Mouse (Mus musculus): ENCODE results near the gene Fndc9. TPM values are rescaled to one million over a fixed set of nuclear protein-coding genes. Genes with fewer than 3 reads are reported as not detected.

Fndc9 gene
- polyA plus RNA-seq, 1 experiment from 2014 or later = 0.13 TPM

DNA sequence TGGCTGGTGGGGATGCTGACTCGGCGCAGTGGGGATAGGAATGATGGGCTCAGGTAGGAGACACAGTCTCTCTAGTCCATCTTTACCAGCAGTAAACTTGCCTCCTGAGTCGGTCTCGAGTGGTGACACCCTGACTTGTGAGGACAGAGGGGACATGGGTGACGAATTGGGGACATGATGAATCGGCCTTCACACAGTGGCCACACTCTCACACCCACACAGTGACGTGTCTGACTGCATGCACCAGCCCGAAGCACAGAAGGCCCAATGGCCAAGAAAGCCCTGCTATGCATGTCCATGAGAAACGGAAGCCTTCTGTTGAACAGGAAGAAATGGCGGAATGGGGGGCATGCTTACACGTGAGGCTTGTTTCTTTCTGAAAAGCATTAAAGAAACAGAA lies 28.0 kb downstream of the Fndc9 start:
- Histone ChIP-seq H3K9me3 (replicated peaks) (no peaks in the 10 kb centered on the region), H3K4me1 (no peaks in the 10 kb centered on the region), H3K9ac (no peak overlapping the region), H3K27ac (no peak overlapping the region), H3K27me3 (no peaks in the 10 kb centered on the region), H3K36me3 (peaks cover 4% of the 10 kb centered on the region; the same call in 1 of the 2 replicates), H3K4me2 (no peak overlapping the region), H3K4me3 (replicated peaks) (no peak overlapping the region)
- 84% methylated on average over 11 of the region's 11 CpGs for WGBS
- ATAC-seq (replicated peaks; ENCODE audit: low FRiP score) = no peak

DNA sequence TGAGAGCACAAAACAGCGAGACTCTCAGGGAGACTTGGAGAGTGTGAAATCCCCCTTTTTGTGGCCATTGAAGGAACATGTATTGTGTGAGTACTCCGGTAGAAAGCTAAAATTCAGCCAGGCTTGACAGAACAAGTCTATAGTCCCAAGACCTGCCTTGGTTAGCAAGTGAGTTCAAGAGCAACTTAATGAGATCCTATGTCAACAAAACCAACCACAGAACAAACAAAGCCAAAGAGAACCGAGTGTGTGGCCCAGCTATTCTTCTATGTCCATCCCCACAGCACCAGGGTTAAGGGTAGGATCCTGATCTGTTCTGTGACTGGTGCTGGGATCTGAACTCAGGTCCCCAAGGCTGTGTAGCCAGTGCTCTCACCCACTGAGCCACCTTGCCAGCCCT lies 29.3 kb downstream of the Fndc9 start:
- 69% methylated on average over 3 of the region's 3 CpGs for WGBS
- H3K4me3 ChIP-seq (replicated peaks) = no peak overlapping the region
- no peak overlapping the region for H3K27ac ChIP-seq
- ATAC-seq (replicated peaks; ENCODE audit: low FRiP score) = no peak
- H3K36me3 ChIP-seq = peaks cover 5% of the 10 kb centered on the region; the same call in 1 of the 2 replicates
- H3K27me3 ChIP-seq = no peaks in the 10 kb centered on the region
- no peak overlapping the region for H3K4me2 ChIP-seq
- H3K9me3 ChIP-seq (replicated peaks) = no peaks in the 10 kb centered on the region
- H3K9ac ChIP-seq = no peak overlapping the region
- H3K4me1 ChIP-seq = no peaks in the 10 kb centered on the region

DNA sequence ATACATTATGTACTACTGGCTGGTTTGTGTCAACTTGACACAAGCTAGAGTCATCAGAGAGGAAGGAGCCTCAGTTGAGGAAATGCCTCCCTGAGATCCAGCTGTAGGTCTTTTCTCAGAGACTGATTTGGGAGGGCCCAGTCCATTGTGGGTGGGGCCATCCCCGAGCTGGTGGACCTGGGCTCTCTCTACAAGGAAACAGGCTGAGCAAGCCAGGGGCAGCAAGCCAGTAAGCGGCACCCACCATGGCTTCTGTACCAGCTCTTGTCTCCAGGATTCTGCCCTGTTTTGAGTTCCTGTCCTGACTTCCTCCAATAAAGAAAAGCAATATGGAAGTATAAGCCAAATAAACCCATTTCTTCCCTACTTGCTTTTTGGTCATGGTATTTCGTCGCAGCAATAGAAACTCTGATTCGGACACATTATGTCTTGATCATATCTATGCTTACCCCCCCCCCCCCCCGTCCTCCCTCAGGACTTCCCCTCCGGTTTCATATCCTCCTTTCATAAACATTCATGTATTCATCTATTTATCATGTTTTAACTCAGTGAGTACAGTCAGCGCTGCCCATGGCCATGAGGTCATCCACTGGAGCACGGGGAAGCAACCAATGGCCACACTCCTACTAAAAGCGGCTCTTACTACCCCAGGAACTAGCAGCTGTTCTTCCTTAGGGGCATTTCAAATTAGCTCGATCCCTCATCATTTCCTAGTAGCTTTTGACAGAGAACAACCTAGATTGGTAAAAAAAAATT lies 29.9 kb downstream of the Fndc9 start:
- 87% methylated on average over 11 of the region's 11 CpGs for WGBS
- no peaks in the 10 kb centered on the region for H3K4me1 ChIP-seq
- peaks cover 5% of the 10 kb centered on the region; the same call in 1 of the 2 replicates for H3K36me3 ChIP-seq
- no peak overlapping the region for H3K9ac ChIP-seq
- ATAC-seq (replicated peaks; ENCODE audit: low FRiP score) = no peak
- H3K9me3 ChIP-seq (replicated peaks) = no peaks in the 10 kb centered on the region
- H3K27ac ChIP-seq = no peak overlapping the region
- H3K4me3 ChIP-seq (replicated peaks) = no peak overlapping the region
- no peak overlapping the region for H3K4me2 ChIP-seq
- H3K27me3 ChIP-seq = no peaks in the 10 kb centered on the region

DNA sequence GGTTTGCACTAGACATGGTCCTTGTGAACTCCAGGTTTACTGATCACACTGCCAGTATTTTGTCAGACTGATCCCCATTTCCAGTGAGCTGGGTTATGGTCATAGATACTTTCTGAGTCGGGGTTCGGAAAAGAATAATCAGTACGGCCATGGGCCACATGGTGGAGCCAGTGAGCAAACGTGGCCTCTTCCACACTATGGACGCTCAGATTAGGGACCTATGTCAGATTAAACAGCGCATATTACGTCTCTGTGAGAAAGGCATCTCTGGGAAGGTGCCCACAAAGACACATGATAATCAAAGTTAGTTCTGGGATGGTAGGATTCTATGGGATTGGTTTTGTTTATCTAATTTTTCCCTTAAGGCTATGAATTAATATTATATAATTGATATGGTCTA lies 33.7 kb downstream of the Fndc9 start:
- Histone ChIP-seq H3K4me2 (no peak overlapping the region), H3K36me3 (peaks cover 5% of the 10 kb centered on the region; the same call in 1 of the 2 replicates), H3K9ac (no peak overlapping the region), H3K4me1 (no peaks in the 10 kb centered on the region), H3K4me3 (replicated peaks) (no peak overlapping the region), H3K27ac (no peak overlapping the region), H3K9me3 (replicated peaks) (no peaks in the 10 kb centered on the region), H3K27me3 (no peaks in the 10 kb centered on the region)
- 0 out of 2 replicates have a peak, but pooled peaks have one; percentile 25 for ATAC-seq (replicated peaks; ENCODE audit: low FRiP score)
- WGBS = 36% methylated on average over 7 of the region's 7 CpGs

DNA sequence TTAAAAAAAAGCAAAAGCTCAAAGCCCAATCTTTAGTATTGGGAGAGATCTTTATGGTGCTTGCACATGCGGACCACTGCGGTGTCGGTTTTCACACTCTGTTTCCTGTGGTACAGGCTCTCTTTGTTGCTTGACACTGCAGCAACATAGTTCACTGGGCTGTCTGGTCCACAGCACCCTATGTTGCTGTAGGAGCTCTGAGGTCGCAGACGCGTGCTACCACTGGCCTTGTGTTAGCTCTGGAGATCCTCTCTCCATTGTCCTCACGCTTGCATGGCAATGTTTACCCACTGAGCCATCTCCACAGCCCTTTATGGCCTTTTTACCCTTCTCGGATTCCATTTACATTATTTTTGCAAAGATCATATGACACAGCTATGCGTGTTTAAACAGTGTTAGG lies 34.1 kb downstream of the Fndc9 start:
- Histone ChIP-seq H3K9me3 (replicated peaks) (no peaks in the 10 kb centered on the region), H3K27me3 (no peaks in the 10 kb centered on the region), H3K4me3 (replicated peaks) (no peak overlapping the region), H3K27ac (no peak overlapping the region), H3K4me2 (no peak overlapping the region), H3K36me3 (peaks cover 5% of the 10 kb centered on the region; the same call in 1 of the 2 replicates), H3K4me1 (no peaks in the 10 kb centered on the region), H3K9ac (no peak overlapping the region)
- ATAC-seq (replicated peaks; ENCODE audit: low FRiP score) = 0 out of 2 replicates have a peak, but pooled peaks have one; percentile 60
- WGBS = 42% methylated on average over 9 of the region's 9 CpGs

DNA sequence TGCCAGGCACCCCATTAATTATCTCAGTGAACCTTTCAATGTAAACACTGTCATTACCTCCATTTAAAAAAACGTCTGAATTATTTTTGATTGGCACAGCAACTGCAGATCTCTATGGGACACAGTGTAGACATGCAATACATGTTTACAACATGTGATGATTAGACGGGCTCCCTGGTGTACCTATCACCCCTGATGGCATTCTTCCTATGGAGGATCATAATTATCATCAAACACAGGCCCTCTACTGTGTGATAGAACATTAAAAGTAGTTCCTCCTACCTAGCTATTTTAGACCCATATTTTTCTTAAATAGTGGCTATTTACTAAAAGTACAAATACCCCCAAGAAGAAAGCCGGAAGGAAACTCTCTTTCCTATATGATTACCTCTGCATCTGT lies 34.6 kb downstream of the Fndc9 start:
- no peak overlapping the region for H3K4me2 ChIP-seq
- ATAC-seq (replicated peaks; ENCODE audit: low FRiP score) = no peak
- 65% methylated on average over 3 of the region's 3 CpGs for WGBS

DNA sequence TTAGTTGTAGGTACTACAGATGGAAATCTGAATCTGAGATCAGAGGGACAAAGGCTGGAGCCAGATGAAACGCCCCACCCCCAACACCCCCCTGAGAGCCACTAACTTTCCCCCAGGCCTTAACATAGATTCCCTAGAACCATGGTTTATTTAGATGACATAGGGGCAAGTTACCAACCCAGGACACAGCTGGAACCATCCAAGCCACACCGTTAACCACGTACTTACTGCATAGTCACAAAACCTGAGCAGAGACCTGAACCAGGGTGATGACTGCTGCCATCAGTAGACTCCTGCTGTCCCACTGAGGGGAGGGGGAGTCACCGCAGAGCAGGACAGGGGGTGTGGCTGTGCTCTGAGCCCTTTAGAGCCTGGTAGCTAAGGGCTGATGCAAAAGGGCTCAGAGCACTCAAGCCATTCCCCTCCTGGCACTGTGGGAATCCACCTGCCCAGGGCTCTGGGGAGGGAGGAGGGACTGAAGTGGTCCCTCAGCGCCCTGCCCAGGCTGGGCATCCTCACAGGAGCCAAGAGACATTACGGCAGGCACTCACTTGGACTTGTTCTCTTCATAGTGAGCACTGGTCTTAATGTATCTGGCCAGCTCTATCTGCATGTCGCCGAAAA lies 36.8 kb downstream of the Fndc9 start:
- WGBS = 69% methylated on average over 8 of the region's 8 CpGs
- no peak for ATAC-seq (replicated peaks; ENCODE audit: low FRiP score)

More for the DNA sequence above, 34.6 kb downstream of the Fndc9 start:
- Histone ChIP-seq H3K27ac (no peak overlapping the region), H3K27me3 (no peaks in the 10 kb centered on the region), H3K4me3 (replicated peaks) (no peak overlapping the region), H3K9me3 (replicated peaks) (no peaks in the 10 kb centered on the region), H3K9ac (no peak overlapping the region), H3K36me3 (peaks cover 5% of the 10 kb centered on the region; the same call in 1 of the 2 replicates), H3K4me1 (no peaks in the 10 kb centered on the region)

DNA sequence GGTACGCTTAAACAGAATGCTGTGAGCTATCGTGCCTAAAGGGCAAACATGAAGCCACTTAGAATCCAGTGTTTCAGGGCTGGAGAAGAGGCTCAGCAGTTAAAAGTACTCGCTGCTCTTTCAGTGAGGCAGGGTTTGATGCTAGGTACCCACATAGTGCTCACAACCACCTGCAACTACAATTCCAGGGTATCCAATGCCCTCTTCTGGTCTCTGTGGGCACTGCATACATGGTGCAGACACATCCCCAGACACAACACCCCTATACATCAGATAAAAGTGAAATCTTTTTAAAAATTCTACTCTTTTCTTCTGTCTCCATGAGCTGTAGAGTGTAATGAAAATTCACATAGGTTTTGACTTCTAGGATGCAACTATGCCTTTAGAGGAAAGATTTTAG lies 38.6 kb downstream of the Fndc9 start:
- no peak overlapping the region for H3K27ac ChIP-seq
- 96% methylated on average over 3 of the region's 3 CpGs for WGBS
- H3K9me3 ChIP-seq (replicated peaks) = no peaks in the 10 kb centered on the region
- no peaks in the 10 kb centered on the region; the same call in 1 of the 2 replicates for H3K36me3 ChIP-seq
- H3K4me3 ChIP-seq (replicated peaks) = no peak overlapping the region
- no peak for ATAC-seq (replicated peaks; ENCODE audit: low FRiP score)
- H3K27me3 ChIP-seq = no peaks in the 10 kb centered on the region
- no peaks in the 10 kb centered on the region for H3K4me1 ChIP-seq
- H3K4me2 ChIP-seq = no peak overlapping the region
- H3K9ac ChIP-seq = no peak overlapping the region

More for the DNA sequence above, 36.8 kb downstream of the Fndc9 start:
- H3K27me3 ChIP-seq = no peaks in the 10 kb centered on the region
- H3K9me3 ChIP-seq (replicated peaks) = no peaks in the 10 kb centered on the region
- H3K4me2 ChIP-seq = no peak overlapping the region
- H3K36me3 ChIP-seq = peaks cover 5% of the 10 kb centered on the region; the same call in 1 of the 2 replicates
- no peak overlapping the region for H3K4me3 ChIP-seq (replicated peaks)
- no peak overlapping the region for H3K27ac ChIP-seq
- H3K9ac ChIP-seq = no peak overlapping the region
- H3K4me1 ChIP-seq = no peaks in the 10 kb centered on the region

DNA sequence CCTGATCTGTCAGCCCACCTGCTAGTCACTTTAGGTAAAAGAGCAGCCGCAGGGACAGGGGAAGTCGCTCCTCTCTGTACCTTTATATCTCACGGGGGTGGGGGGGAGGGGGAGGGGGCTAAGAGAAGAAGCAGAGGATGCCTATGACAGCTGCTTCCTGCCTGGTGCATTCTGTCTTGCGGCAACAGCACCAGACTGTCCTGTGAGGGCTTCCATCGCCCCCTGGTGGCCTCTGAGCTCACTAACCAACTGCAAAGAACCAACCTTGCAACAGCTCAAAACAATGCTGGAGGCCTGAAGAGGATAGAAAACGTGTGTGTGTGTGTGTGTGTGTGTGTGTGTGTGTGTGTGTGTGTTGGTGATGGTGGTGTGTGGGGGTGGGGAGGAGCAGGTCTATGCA lies 40.0 kb downstream of the Fndc9 start:
- 7% methylated on average over 6 of the region's 6 CpGs for WGBS
- no peaks in the 10 kb centered on the region for H3K9me3 ChIP-seq (replicated peaks)
- H3K27ac ChIP-seq = no peak overlapping the region
- H3K27me3 ChIP-seq = no peaks in the 10 kb centered on the region
- H3K36me3 ChIP-seq = no peaks in the 10 kb centered on the region; the same call in 1 of the 2 replicates
- H3K4me3 ChIP-seq (replicated peaks) = no peak overlapping the region
- no peak overlapping the region for H3K9ac ChIP-seq
- H3K4me1 ChIP-seq = no peaks in the 10 kb centered on the region
- H3K4me2 ChIP-seq = no peak overlapping the region
- peak; percentile 84 for ATAC-seq (replicated peaks; ENCODE audit: low FRiP score)

DNA sequence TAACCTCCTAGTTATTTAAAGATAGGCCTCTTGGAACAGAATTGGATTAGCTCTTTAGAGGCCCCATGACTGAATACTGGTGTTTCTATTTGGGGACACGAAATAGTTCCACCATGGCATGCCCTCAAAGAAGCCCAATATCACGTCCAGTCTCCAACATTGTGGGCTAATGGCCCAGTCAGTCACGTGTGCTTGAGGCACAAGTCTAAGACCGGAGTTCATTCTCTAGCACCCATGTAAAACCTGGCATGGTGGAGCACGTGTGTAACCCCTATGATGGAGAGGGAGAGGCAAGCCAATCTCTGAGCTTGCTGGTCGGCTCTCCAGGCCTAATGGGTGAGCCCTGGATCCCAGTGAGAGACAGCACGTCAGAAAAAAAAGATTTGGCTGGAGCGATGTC lies 40.8 kb downstream of the Fndc9 start:
- Histone ChIP-seq H3K9ac (no peak overlapping the region), H3K9me3 (replicated peaks) (no peaks in the 10 kb centered on the region), H3K36me3 (no peaks in the 10 kb centered on the region; the same call in 1 of the 2 replicates), H3K27me3 (no peaks in the 10 kb centered on the region), H3K4me2 (no peak overlapping the region), H3K4me1 (no peaks in the 10 kb centered on the region), H3K27ac (no peak overlapping the region), H3K4me3 (replicated peaks) (no peak overlapping the region)
- ATAC-seq (replicated peaks; ENCODE audit: low FRiP score) = no peak
- WGBS = 92% methylated on average over 8 of the region's 8 CpGs

DNA sequence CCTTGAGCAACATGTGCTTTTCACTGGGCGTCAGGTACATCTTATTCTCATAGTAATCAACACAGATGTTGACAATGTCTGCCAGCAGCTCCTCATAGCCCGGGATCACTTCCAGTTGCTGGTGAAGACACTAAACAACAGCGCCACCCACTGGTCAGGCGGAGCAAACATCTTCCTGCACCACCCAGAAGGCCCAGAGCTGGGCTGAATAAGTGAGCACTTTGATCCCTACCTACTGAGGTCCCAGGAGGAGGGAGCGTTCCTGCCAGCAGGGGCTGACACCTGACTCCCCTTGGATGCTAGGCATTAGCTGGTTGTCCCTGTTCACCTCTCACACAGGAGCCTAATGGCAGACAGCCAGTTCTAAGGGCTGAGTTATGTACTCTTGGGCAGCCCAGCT lies 41.4 kb downstream of the Fndc9 start:
- Histone ChIP-seq H3K27ac (no peak overlapping the region), H3K4me3 (replicated peaks) (no peak overlapping the region), H3K27me3 (no peaks in the 10 kb centered on the region), H3K9me3 (replicated peaks) (no peaks in the 10 kb centered on the region), H3K4me2 (no peak overlapping the region), H3K4me1 (no peaks in the 10 kb centered on the region), H3K9ac (no peak overlapping the region), H3K36me3 (no peaks in the 10 kb centered on the region; the same call in 1 of the 2 replicates)
- WGBS = 42% methylated on average over 5 of the region's 5 CpGs
- ATAC-seq (replicated peaks; ENCODE audit: low FRiP score) = no peak

DNA sequence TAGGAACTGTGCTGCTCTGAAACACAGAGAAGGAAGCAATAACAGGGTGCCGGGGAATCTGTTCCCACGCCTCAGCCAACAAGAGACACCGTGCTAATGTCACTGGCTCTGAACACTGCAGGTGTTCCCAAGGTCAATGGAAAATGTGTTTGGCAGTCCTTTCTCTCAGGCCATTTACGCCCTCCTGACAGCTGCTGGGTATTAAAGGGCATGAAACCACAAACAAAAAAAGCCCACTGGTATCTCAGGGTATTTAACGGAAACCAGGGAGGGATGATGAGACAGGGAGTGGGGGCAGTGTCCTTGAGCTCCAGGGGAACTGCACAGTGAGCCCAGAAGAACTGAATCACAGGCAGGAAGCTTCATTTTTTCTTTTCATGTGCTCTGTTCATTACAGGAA lies 42.8 kb downstream of the Fndc9 start:
- H3K4me1 ChIP-seq = no peaks in the 10 kb centered on the region
- no peak overlapping the region for H3K4me3 ChIP-seq (replicated peaks)
- peaks cover 6% of the 10 kb centered on the region; the same call in 1 of the 2 replicates for H3K36me3 ChIP-seq
- H3K27me3 ChIP-seq = no peaks in the 10 kb centered on the region
- 85% methylated on average over 5 of the region's 5 CpGs for WGBS
- no peak overlapping the region for H3K9ac ChIP-seq
- H3K4me2 ChIP-seq = no peak overlapping the region
- no peak for ATAC-seq (replicated peaks; ENCODE audit: low FRiP score)
- H3K27ac ChIP-seq = no peak overlapping the region
- no peaks in the 10 kb centered on the region for H3K9me3 ChIP-seq (replicated peaks)
